Mouse (Mus musculus) liver, postnatal 0 days (tissue): ENCODE measurements around the gene Mettl17.

ENCODE experiments used
- CTCF ChIP-seq: sonication (generic); IDR thresholded peaks from 2 replicates; pipeline ENCODE4 v1.5.1; 2016; ENCODE audit warnings: antibody characterized with exemption, low read depth
- EP300 ChIP-seq: IDR thresholded peaks from 2 replicates; pipeline ENCODE4 v1.6.1; 2016; ENCODE audit warnings: antibody characterized with exemption, low read depth, mild to moderate bottlenecking

- no peak for TF ChIP-seq CTCF
- no peak for TF ChIP-seq EP300
Measured at GRCm38 (mm10) chr14:51922571-51922865, 37.9 kb downstream of the Mettl17 start, which contains the start of gene Rnase13.
